Mouse (Mus musculus) stomach, postnatal 0 days (tissue): ENCODE measurements around the gene Arfgap2. TPM values are rescaled to one million over a fixed set of nuclear protein-coding genes. Genes with fewer than 3 reads are reported as not detected.

Experiments used
- ATAC-seq: fragments of 200-750 bp; cut with Nextera tagmentation; 2 replicates; pipeline ENCODE4 v1.8.0; 2017; ENCODE audit not compliant: low FRiP score, low TSS enrichment
- DNase-seq: peaks from one replicate; pipeline ENCODE4 v3.0.0-alpha.2; 2016; ENCODE audit warnings: low spot score
- H3K27ac ChIP-seq: fragments of 300-500 bp; sonication (generic); replicated peaks from 2 replicates; pipeline ENCODE4 v1.5.1; 2014; ENCODE audit warnings: mild to moderate bottlenecking, control low read depth
- H3K27me3 ChIP-seq: fragments of 300-500 bp; sonication (generic); 2 replicates; pipeline ENCODE4 v1.6.1; 2014; ENCODE audit warnings: low read length; ENCODE audit not compliant: control insufficient read depth, insufficient read depth
- H3K36me3 ChIP-seq: fragments of 300-500 bp; sonication (generic); 2 replicates; pipeline ENCODE4 v1.6.1; 2014; ENCODE audit warnings: low read length, mixed read lengths; ENCODE audit not compliant: control insufficient read depth, insufficient read depth
- H3K4me1 ChIP-seq: fragments of 300-500 bp; sonication (generic); replicated peaks from 2 replicates; pipeline ENCODE4 v1.6.1; 2014; ENCODE audit warnings: antibody characterized with exemption; ENCODE audit not compliant: control insufficient read depth, insufficient read depth
- H3K4me2 ChIP-seq: fragments of 300-500 bp; sonication (generic); replicated peaks from 2 replicates; pipeline ENCODE4 v1.6.1; 2014; ENCODE audit warnings: low read depth, mild to moderate bottlenecking, control low read depth, moderate library complexity
- H3K4me3 ChIP-seq: fragments of 300-500 bp; sonication (generic); 2 replicates; pipeline ENCODE4 v1.5.1; 2014; ENCODE audit warnings: low read depth, low read length, control low read depth
- H3K9ac ChIP-seq: fragments of 300-500 bp; sonication (generic); 2 replicates; pipeline ENCODE4 v1.6.1; 2014; ENCODE audit warnings: mild to moderate bottlenecking, low read length, control low read depth, mixed read lengths
- H3K9me3 ChIP-seq: fragments of 300-500 bp; sonication (generic); 2 replicates; pipeline ENCODE4 v1.6.1; 2016; ENCODE audit warnings: low read length; ENCODE audit not compliant: control insufficient read depth
- CTCF ChIP-seq: IDR thresholded peaks from 2 replicates; pipeline ENCODE4 v1.5.1; 2016; ENCODE audit warnings: antibody characterized with exemption, low read depth, mild to moderate bottlenecking, moderate library complexity
- EP300 ChIP-seq: optimal IDR thresholded peaks from 2 replicates; pipeline ENCODE3; 2016; ENCODE audit warnings: antibody characterized with exemption
- WGBS: fragments of 180-500 bp; shearing (Covaris S2); extraction: QIAGEN DNeasy Blood & Tissue Kit; methylation state at CpG from one replicate; pipeline ENCODE4 v1.1.7; 2014; 5-methylcytosine and 5-hydroxymethylcytosine counted together
- polyA plus RNA-seq: library from polyadenylated mRNA; unstranded; fragments of >200 nt; fragmentation: Nextera tagmentation; extraction: Ambion mirVana; gene quantifications from 2 replicates; pipeline ENCODE4 v1.2.1, GENCODE M21; 2015

Arfgap2 gene
- polyA plus RNA-seq, 1 experiment from 2014 or later = 46.7 TPM

DNA sequence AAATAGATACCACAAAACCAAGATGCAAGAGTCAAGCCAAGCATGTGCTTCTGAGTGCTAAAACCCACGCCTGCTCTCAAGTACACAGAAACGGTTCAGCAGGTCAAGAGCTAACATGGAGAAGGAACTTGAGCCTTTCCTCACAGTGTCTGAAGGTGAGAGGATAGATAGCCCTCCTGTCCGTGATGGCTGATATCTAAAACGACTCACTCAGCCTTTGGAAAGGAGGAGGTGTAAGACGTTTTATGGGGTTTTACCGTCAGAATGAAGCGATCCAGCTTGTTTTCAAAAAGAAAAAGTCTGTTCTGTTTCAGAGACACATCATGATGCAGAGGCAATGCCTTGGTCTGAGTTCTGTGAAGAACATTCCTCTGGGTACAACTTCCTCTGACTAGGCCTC, 49.4 kb downstream of the Arfgap2 start:
- no peaks in the 10 kb centered on the region for H3K36me3 ChIP-seq
- no peak overlapping the region for H3K27ac ChIP-seq
- H3K9ac ChIP-seq = no peak overlapping the region
- no peaks in the 10 kb centered on the region for H3K9me3 ChIP-seq
- peaks cover 3% of the 10 kb centered on the region; the same call in 1 of the 2 replicates for H3K4me1 ChIP-seq
- no peaks in the 10 kb centered on the region for H3K27me3 ChIP-seq
- DNase-seq (no peak), ATAC-seq (no peak)
- no peak overlapping the region for H3K4me3 ChIP-seq
- TF ChIP-seq CTCF = no peak
- TF ChIP-seq EP300 = no peak
- H3K4me2 ChIP-seq = no peak overlapping the region
- WGBS = 89% methylated on average over 7 of the region's 7 CpGs

DNA sequence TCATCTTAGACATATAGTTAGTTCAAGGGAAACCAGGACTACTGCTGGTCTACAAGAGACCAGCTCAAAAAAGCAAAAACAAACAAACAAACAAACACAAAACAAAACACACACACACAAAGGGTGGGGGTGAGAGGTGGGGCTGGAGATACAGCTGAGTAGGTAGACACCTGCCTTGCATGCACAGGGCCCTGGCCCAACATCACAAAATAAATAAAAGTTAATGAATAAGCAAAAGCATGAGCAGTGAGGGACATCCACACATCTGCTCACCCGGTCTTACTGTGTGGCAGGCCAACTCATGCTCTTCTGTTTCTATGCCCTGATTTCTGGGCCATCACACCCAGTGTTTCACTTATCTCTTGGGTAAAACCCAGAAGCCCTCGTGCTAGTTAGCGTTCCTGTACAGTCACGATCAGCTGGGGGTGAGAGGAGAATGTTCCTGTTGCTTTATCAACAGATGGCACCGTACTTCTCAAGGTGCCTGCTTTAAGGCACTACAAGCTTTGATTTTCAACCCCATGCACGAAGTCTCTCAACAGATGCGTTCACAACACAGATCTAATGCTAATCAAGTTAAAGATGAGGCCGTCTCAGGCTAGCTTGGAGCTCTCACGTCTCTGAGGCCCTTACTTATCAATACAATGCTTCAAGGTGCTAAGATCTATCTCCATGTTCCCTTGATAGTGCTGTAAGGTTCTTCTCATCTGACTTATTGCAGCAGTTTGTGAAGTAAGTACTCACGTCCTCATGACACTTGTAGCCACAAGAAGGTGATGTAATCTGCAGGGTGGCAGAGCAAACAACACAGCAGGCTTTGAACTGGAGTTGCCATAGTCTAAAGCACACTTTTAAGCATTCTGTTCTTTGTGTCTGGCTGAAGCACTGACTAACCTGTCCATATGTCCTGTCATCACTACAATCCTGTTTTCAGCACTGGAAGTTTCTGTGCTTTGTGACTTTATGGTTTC, 56.1 kb downstream of the Arfgap2 start:
- no peak overlapping the region for H3K4me2 ChIP-seq
- no peak overlapping the region for H3K4me3 ChIP-seq
- no peak for TF ChIP-seq EP300
- TF ChIP-seq CTCF = no peak
- H3K9ac ChIP-seq = no peak overlapping the region
- no peaks in the 10 kb centered on the region for H3K4me1 ChIP-seq
- no peaks in the 10 kb centered on the region for H3K36me3 ChIP-seq
- H3K27me3 ChIP-seq = no peaks in the 10 kb centered on the region
- H3K27ac ChIP-seq = no peak overlapping the region
- ATAC-seq (no peak), DNase-seq (no peak)
- H3K9me3 ChIP-seq = no peaks in the 10 kb centered on the region
- 72% methylated on average over 10 of the region's 10 CpGs for WGBS

DNA sequence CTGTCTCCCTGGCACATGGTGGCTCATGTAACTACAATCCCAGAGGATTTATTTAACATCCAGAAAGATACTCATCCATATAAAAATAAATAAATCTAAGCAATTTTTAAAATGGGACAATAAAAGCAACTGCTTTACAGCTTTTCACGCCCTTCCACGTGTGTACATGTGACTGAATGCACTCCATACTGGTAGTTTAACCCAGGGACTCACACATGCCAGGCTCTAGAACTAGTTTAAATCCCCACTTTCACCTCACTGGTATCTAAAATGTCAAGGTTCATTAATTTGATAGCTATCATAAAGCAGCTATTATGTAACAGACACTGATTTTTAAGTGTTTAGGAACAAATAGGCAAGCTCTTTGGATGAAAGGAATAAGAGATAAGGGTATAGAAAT, 57.1 kb downstream of the Arfgap2 start:
- ATAC-seq (no peak), DNase-seq (no peak)
- Histone ChIP-seq H3K4me3 (no peak overlapping the region), H3K27ac (no peak overlapping the region), H3K4me1 (no peaks in the 10 kb centered on the region), H3K9ac (no peak overlapping the region), H3K9me3 (no peaks in the 10 kb centered on the region), H3K27me3 (no peaks in the 10 kb centered on the region), H3K4me2 (no peak overlapping the region), H3K36me3 (no peaks in the 10 kb centered on the region)
- TF ChIP-seq EP300 (no peak), CTCF (no peak)
- WGBS = 63% methylated on average over 2 of the region's 2 CpGs

DNA sequence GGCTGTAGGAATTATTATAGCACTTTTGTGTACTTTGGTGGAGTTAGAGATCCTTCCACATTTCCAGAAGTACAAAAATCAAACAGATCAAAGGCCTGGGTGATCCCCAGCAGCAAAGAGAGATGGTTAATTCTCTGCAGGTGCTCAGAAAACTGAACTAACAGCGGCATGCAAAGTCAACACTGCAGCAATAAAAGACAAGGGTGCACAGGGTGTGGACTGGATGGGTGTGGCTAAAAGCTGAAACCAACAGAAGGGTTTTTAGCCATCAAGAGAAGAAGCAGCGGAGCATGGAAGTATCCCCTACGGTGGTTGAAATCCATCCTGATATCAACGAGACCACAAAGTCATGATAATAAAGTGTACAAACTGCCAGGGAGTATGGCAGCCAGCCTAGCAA, 57.7 kb downstream of the Arfgap2 start:
- no peaks in the 10 kb centered on the region for H3K9me3 ChIP-seq
- 44% methylated on average over 4 of the region's 4 CpGs for WGBS
- TF ChIP-seq EP300 (no peak), CTCF (no peak)
- peak overlapping the region; percentile 88 for H3K27ac ChIP-seq
- no peak overlapping the region for H3K4me3 ChIP-seq
- ATAC-seq (no peak), DNase-seq (no peak)
- H3K27me3 ChIP-seq = no peaks in the 10 kb centered on the region
- H3K4me1 ChIP-seq = no peaks in the 10 kb centered on the region
- no peak overlapping the region for H3K9ac ChIP-seq
- H3K4me2 ChIP-seq = no peak overlapping the region
- no peaks in the 10 kb centered on the region for H3K36me3 ChIP-seq

DNA sequence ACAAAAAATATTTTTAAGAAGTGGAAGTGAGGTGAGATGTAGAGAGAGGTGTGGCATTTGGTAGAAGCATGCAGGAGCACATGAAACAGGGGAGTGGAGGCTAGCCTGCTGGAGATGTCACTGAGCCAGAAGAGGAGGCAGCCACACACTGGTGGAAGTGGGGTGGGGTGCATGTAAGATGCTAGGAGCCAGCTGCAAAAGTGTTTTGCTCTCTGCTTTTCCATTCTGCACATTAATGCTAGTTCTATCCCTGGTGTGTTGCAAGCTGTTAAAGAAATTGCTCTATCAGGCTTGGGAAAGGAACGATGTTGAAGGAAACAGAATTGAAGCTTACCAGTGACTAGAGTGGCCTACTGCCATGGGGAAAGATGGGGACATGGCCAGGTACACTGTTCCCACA, 59.6 kb downstream of the Arfgap2 start:
- Histone ChIP-seq H3K4me2 (no peak overlapping the region), H3K4me1 (peaks cover 6% of the 10 kb centered on the region; the same call in 1 of the 2 replicates), H3K4me3 (no peak overlapping the region), H3K27me3 (no peaks in the 10 kb centered on the region), H3K27ac (peak overlapping the region; percentile 35; the same call in 1 of the 2 replicates), H3K9me3 (no peaks in the 10 kb centered on the region), H3K36me3 (no peaks in the 10 kb centered on the region), H3K9ac (no peak overlapping the region)
- DNase-seq = no peak
- no peak for ATAC-seq
- no peak for TF ChIP-seq CTCF
- TF ChIP-seq EP300 = no peak
- WGBS = 74% methylated on average over 1 of the region's 1 CpGs
